Mouse (Mus musculus) liver, adult (tissue): ENCODE data around the gene Ssu72.

Source experiments
- GATA4 ChIP-seq: IDR thresholded peaks from 2 replicates; pipeline ENCODE4 v1.6.1; 2014; ENCODE audit warnings: mild to moderate bottlenecking, low read length; ENCODE audit not compliant: insufficient replicate concordance

Ssu72 gene

GRCm38 (mm10) chr4:155696261-155697255 lies 8.0 kb upstream of the Ssu72 start:
- no peak for TF ChIP-seq GATA4

GRCm38 (mm10) chr4:155700425-155700824 lies 4.2 kb upstream of the Ssu72 start:
- TF ChIP-seq GATA4, result no peak

GRCm38 (mm10) chr4:155703425-155703929 lies 1.1 kb upstream of the Ssu72 start:
- TF ChIP-seq GATA4, result no peak

DNA sequence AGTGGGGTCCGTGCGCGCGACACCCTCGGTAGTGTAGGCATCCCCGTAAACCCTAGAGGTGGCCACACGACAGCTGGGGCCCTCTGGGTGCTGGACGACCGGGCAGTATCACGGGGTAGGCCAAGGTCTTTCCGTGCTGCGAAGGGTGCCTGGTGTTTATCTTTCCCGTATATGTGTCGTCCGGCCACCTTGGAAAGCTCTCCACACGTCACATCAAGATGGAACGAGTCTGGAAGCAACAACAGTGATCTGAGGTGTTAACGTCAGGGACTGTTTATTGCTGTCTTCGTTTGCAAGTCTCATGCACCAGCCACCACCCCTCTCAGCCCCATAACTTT lies 961 bp downstream of the Ssu72 start:
- no peak for TF ChIP-seq GATA4

DNA sequence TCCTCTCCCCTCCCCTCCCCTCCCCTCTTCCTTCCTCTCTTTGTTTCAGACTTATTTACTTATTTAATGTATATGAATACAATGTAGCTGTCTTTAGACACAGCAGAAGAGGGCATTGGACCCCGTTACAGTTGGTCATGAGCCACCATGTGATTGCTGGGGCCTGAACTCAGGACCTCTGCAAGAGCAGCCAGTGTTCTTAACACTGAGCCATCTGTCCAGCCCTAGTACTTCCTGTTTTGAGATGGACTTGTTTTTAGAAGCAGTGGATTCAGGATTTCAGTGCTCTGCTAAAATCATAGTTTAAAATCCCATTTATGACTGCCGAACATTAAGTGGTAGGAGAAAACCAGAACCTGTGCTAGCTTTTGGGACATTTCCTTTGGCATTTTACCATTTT lies 4.0 kb downstream of the Ssu72 start:
- TF ChIP-seq GATA4, result no peak

GRCm38 (mm10) chr4:155708988-155709387 lies 4.4 kb downstream of the Ssu72 start:
- no peak for TF ChIP-seq GATA4

DNA sequence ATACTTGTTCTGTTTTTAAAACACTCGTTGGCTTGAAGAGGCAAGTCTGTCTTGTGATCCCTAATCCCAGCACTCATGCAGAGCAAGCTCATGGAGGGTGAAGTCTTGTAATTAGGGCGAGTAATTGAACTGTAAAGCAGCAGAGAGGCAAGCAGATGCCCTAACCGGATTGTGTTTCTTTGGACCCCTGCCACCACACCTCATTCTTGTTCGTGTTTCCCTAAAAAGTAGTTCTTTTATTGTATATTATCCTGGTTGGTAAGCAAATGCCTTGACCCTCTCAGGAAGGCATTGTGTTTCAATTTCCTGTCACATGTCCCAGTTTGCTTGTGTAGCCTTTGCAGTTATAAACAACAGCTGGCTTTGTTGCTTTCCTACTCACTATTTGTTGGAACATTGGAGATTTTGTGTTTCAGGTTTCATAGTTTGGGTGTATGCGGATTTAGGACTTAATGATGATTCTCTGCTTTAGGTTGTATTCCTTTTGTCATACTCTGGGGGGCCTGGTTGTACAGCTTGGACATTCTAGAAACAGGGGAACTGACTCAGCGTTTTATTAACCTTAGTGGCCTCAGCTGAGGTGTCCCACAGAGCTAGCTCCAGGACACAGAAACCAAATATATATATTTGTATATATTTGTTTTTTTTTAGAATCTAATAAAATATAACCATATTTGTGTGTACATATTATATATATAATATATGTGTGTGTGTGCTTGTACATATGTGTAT lies 6.1 kb downstream of the Ssu72 start:
- no peak for TF ChIP-seq GATA4

GRCm38 (mm10) chr4:155721668-155722083 lies 17.1 kb downstream of the Ssu72 start:
- TF ChIP-seq GATA4, result no peak

DNA sequence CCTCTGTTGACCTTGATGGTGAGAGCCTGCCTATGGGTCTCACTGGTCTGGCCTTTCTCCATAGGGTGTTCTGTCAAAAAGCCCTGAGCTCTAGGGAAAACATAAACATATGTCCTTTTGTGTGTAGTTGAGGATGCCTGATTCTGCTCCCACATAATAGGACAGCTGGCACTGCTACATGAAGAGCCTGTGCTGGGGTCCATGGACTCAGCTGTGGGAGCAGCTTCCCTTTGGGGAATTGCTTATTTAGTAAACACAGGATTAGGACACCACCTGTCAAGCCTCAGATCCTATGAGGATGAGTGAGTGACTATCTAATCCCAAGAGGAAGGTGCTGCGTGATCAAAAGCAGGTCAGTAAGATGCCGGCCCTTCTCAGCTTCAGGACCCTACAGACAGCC lies 23.4 kb downstream of the Ssu72 start:
- no peak for TF ChIP-seq GATA4

GRCm38 (mm10) chr4:155733267-155733666 lies 28.7 kb downstream of the Ssu72 start:
- no peak for TF ChIP-seq GATA4

DNA sequence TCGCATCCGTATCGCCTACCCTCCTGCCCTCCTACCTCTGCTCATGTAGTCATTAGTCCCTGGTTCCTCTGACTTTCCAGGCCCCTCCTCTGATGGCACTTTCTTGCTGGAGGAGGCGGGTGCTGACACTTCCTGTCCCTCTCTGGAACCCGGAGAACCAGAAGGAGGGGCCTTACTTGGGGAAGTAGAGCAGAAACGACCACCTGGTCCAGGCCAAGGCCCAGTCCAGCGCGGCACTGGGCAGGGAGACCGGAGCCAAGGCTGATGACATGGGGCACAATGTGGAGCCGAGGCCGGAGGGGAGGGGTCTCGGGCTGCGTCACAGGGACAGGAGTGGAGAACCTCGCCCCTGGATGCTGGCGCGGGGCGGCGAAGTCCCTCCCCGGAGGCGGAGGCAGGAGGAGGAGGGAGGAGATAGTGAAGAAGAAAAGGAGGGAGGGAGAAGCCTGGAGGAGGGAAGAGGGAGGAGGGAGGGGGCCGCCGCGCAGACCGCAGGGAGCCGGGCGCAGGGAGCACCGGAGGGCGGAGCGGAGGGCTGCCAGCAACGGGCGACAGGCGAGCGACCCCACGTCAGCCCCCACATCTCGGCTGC lies 29.8 kb downstream of the Ssu72 start, which contains the start of gene Tmem240:
Tmem240 (plus strand) TSS at position 451 of the 592 bp plus-strand sequence.
- peak; percentile 74; the same call in 1 of the 2 replicates for TF ChIP-seq GATA4

- TF ChIP-seq GATA4, result no peak
Measured at GRCm38 (mm10) chr4:155734951-155735702, 30.5 kb downstream of the Ssu72 start.

DNA sequence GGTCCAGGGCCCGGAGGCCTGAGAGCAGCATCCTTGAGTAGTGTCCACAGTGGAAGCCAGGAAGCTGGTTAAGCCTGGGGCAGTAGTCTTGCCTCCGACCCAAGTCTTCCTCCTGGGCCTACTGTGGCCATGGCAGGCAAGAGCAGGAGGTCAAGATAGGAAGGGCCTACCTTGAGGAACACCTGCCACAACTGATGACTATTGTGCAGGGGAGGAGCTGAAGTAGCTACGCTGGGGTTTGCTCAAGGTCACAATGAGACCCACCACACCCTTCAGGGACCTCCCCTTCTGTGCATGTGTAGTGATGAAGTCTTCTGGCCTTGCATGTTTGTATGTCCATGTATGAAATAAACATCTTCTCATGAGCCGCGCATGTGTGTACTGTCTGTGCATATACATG lies 31.2 kb downstream of the Ssu72 start:
- TF ChIP-seq GATA4, result no peak

GRCm38 (mm10) chr4:155736421-155736820 lies 31.8 kb downstream of the Ssu72 start:
- no peak for TF ChIP-seq GATA4

- TF ChIP-seq GATA4, result no peak
Measured at GRCm38 (mm10) chr4:155738262-155738661, 33.7 kb downstream of the Ssu72 start.
